Mouse (Mus musculus) neural tube, embryonic 14.5 days (tissue): Measurements from ENCODE around the gene Lrmda. TPM values are rescaled to one million over a fixed set of nuclear protein-coding genes. Genes with fewer than 3 reads are reported as not detected.

Experiments
- ATAC-seq: fragments of 200-750 bp; cut with Nextera tagmentation; 2 replicates; pipeline ENCODE4 v1.8.0; 2017; ENCODE audit warnings: low read depth, mild to moderate bottlenecking, moderate TSS enrichment, moderate library complexity
- H3K27ac ChIP-seq: fragments of 300-500 bp; sonication (generic); 2 replicates; pipeline ENCODE4 v1.5.1; 2014; ENCODE audit warnings: low read depth, mild to moderate bottlenecking, control low read depth, low read length, moderate library complexity, mixed read lengths
- H3K27me3 ChIP-seq: fragments of 300-500 bp; sonication (generic); 2 replicates; pipeline ENCODE4 v1.6.1; 2014; ENCODE audit warnings: low read length; ENCODE audit not compliant: control insufficient read depth, insufficient read depth
- H3K36me3 ChIP-seq: fragments of 300-500 bp; sonication (generic); 2 replicates; pipeline ENCODE4 v1.6.1; 2014; ENCODE audit warnings: low read length, mixed read lengths; ENCODE audit not compliant: control insufficient read depth, insufficient read depth
- H3K4me1 ChIP-seq: fragments of 300-500 bp; sonication (generic); 2 replicates; pipeline ENCODE4 v1.6.1; 2014; ENCODE audit warnings: low read length; ENCODE audit not compliant: control insufficient read depth, insufficient read depth
- H3K4me2 ChIP-seq: fragments of 300-500 bp; sonication (generic); 2 replicates; pipeline ENCODE4 v1.6.1; 2014; ENCODE audit warnings: mild to moderate bottlenecking, low read depth, low read length, control low read depth
- H3K4me3 ChIP-seq: fragments of 300-500 bp; sonication (generic); 2 replicates; pipeline ENCODE4 v1.5.1; 2014; ENCODE audit warnings: low read depth, low read length, control low read depth, mixed read lengths
- H3K9ac ChIP-seq: fragments of 300-500 bp; sonication (generic); replicated peaks from 2 replicates; pipeline ENCODE4 v1.6.1; 2014; ENCODE audit warnings: low read depth, mild to moderate bottlenecking, control low read depth, low read length, mixed read lengths
- H3K9me3 ChIP-seq: fragments of 300-500 bp; sonication (generic); 2 replicates; pipeline ENCODE4 v1.6.1; 2016; ENCODE audit warnings: low read length; ENCODE audit not compliant: control insufficient read depth
- WGBS: fragments of 180-500 bp; shearing (Covaris S2); extraction: QIAGEN DNeasy Blood & Tissue Kit; methylation state at CpG from one replicate; pipeline ENCODE4 v1.1.7; 2014; 5-methylcytosine and 5-hydroxymethylcytosine counted together
- polyA plus RNA-seq: library from polyadenylated mRNA; unstranded; fragments of >200 nt; fragmentation: Nextera tagmentation; extraction: Ambion mirVana; gene quantifications from 2 replicates; pipeline ENCODE4 v1.2.1, GENCODE M21; 2014

Lrmda gene
- polyA plus RNA-seq = 0.28 and 0.35 TPM in 2 replicates

GRCm38 (mm10) chr14:22019252-22019948, at the start of gene Lrmda:
TSS of gene Lrmda (plus strand) at chr14:22019712.
- Histone ChIP-seq H3K4me2 (peak within 1 kb of the TSS; percentile 47), H3K9ac (no peak within 1 kb of the TSS), H3K9me3 (no peaks in the 10 kb centered on the region), H3K36me3 (no peaks in the 10 kb centered on the region), H3K4me3 (peak within 1 kb of the TSS; percentile 8), H3K27me3 (no peaks in the 10 kb centered on the region), H3K27ac (no peak within 1 kb of the TSS), H3K4me1 (no peaks in the 10 kb centered on the region)
- 4% methylated on average over 33 of the region's 33 CpGs for WGBS
- peak; percentile 38; the same call in 1 of the 2 replicates for ATAC-seq

GRCm38 (mm10) chr14:21981462-21981861, 38.0 kb upstream of the Lrmda start:
- Histone ChIP-seq H3K4me1 (peaks cover 14% of the 10 kb centered on the region), H3K36me3 (no peaks in the 10 kb centered on the region), H3K27me3 (no peaks in the 10 kb centered on the region), H3K9ac (no peak overlapping the region), H3K9me3 (no peaks in the 10 kb centered on the region), H3K27ac (no peak overlapping the region; the same call in 1 of the 2 replicates), H3K4me3 (no peak overlapping the region; the same call in 1 of the 2 replicates), H3K4me2 (peak overlapping the region; percentile 82)
- ATAC-seq = peak; percentile 77
- WGBS = 0% methylated on average over 22 of the region's 22 CpGs

DNA sequence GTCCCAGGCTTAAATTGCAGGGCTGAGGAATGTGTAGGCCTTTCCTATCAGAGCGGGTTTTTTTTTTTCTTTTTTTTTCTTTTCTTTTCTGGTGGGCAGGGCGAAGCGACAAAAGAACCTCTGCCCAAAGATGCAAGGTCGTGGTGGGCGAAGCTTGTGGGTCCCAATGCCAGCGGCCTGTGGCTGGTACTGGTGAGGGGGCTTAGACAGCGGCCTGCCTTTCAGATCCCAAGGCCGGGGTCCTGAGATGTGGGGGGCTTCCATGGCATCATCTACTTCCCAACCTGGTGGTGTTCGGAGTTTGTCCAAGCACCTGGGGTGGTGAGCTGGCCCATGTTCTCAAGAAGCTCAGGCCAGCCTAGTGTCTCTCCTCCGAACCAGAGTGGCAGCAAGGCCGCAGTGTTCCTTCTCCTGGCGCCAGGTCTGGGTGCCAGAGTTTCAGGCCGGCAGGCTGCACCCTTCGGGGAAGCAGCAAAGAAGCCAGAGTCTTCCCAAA, 37.4 kb upstream of the Lrmda start:
- 10% methylated on average over 14 of the region's 14 CpGs for WGBS
- Histone ChIP-seq H3K36me3 (no peaks in the 10 kb centered on the region), H3K4me2 (peak overlapping the region; percentile 82), H3K9ac (peak overlapping the region; percentile 66), H3K27ac (peak overlapping the region; percentile 77), H3K9me3 (no peaks in the 10 kb centered on the region), H3K4me3 (peak overlapping the region; percentile 39), H3K4me1 (peaks cover 14% of the 10 kb centered on the region), H3K27me3 (no peaks in the 10 kb centered on the region)
- no peak for ATAC-seq

DNA sequence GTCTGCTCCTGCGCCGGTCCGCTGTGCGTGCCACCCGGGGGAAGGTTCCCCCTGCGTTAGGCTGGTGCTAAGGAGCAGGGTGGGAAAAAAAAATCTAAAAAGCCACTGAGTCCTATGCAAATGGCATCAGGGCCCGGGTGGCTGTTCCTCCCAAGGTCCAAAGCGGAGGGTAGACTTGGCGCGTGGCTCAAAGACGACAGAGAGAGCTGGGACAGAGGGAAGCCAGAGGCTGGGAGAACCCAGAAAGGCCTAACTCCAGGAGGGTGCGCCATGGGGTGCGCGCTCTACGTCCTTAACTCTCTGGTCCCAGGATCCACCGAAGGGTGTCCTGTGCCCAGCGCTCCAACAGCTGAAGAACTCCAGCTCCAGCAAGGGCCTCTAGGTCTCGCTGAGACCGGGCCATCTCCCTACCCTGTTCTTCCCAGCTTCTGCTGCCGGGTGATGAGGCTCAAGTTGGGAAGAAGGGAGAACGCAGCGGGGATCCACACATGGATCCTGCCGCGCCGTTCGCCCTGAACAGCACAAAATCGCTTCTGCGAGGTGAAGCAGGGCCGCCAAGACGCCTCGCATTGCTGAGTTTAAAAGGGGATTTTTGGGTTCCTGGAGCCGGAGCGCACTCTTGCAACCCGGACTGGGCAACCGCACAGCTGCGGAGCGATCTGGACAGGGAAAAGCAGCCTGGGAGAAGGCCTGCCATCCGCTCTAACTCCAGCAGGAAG, 36.8 kb upstream of the Lrmda start:
- 2% methylated on average over 38 of the region's 38 CpGs for WGBS
- Histone ChIP-seq H3K4me1 (peaks cover 14% of the 10 kb centered on the region), H3K4me2 (peak overlapping the region; percentile 82), H3K36me3 (no peaks in the 10 kb centered on the region), H3K27me3 (no peaks in the 10 kb centered on the region), H3K4me3 (peak overlapping the region; percentile 39), H3K9me3 (no peaks in the 10 kb centered on the region), H3K27ac (peak overlapping the region; percentile 77), H3K9ac (peak overlapping the region; percentile 66)
- ATAC-seq = no peak; the same call in 1 of the 2 replicates

GRCm38 (mm10) chr14:21983311-21983949, 36.1 kb upstream of the Lrmda start:
- Histone ChIP-seq H3K27ac (peak overlapping the region; percentile 77), H3K36me3 (no peaks in the 10 kb centered on the region), H3K9ac (peak overlapping the region; percentile 66), H3K4me2 (peak overlapping the region; percentile 82), H3K9me3 (no peaks in the 10 kb centered on the region), H3K4me1 (peaks cover 14% of the 10 kb centered on the region), H3K27me3 (no peaks in the 10 kb centered on the region), H3K4me3 (peak overlapping the region; percentile 39)
- no peak for ATAC-seq
- 1% methylated on average over 22 of the region's 22 CpGs for WGBS

- Histone ChIP-seq H3K9ac (peak overlapping the region; percentile 84), H3K4me3 (peak overlapping the region; percentile 84), H3K4me1 (peaks cover 14% of the 10 kb centered on the region), H3K4me2 (peak overlapping the region; percentile 82), H3K9me3 (no peaks in the 10 kb centered on the region), H3K27ac (peak overlapping the region; percentile 97), H3K36me3 (no peaks in the 10 kb centered on the region), H3K27me3 (no peaks in the 10 kb centered on the region)
- WGBS = 3% methylated on average over 18 of the region's 18 CpGs
- ATAC-seq = no peak
Observed at GRCm38 (mm10) chr14:21983950-21984730, 35.4 kb upstream of the Lrmda start.

DNA sequence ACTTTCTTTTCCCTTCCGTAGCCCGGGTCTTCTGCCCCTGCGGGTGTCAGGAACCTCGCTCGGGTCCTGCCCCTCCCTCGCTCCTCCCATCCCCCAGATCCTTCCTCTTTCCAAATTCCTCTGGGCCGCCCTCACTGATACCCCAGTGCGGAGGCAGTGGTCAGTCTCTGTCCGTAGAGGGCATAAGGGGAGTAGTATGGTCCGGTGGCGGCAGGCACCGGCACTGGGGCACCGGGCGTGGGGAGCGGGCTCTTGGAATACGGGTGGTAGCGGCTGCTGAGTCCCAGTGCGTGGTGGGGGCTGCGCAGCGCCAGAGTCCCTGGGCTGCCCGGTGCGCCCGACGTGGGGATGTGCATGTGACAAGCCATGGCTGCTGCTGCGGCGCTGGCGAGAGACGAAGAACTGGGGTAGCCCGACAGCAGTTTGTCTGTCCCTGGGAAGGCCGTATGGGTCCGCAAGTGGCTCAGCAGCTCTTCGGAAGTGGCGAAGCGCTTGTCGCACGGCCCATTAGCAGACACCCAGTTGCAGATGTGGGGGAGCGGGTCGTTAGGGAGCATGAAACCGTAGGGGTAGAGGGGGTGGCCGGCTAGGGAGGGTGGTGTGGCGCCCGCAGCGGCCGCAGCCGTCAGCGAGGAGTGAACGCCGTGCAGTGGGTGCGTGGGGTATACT, 34.6 kb upstream of the Lrmda start:
- no peaks in the 10 kb centered on the region for H3K36me3 ChIP-seq
- peak overlapping the region; percentile 81 for H3K4me2 ChIP-seq
- H3K27ac ChIP-seq = peak overlapping the region; percentile 97
- peak overlapping the region; percentile 84 for H3K4me3 ChIP-seq
- no peaks in the 10 kb centered on the region for H3K9me3 ChIP-seq
- H3K27me3 ChIP-seq = no peaks in the 10 kb centered on the region
- WGBS = under 1% methylated on average over 48 of the region's 49 CpGs
- H3K9ac ChIP-seq = peak overlapping the region; percentile 84
- ATAC-seq = no peak
- H3K4me1 ChIP-seq = peaks cover 14% of the 10 kb centered on the region

GRCm38 (mm10) chr14:21985426-21985931, 34.0 kb upstream of the Lrmda start:
- Histone ChIP-seq H3K27me3 (no peaks in the 10 kb centered on the region), H3K27ac (peak overlapping the region; percentile 97), H3K9me3 (no peaks in the 10 kb centered on the region), H3K4me3 (peak overlapping the region; percentile 84), H3K4me1 (peaks cover 14% of the 10 kb centered on the region), H3K4me2 (peak overlapping the region; percentile 81), H3K9ac (peak overlapping the region; percentile 84), H3K36me3 (no peaks in the 10 kb centered on the region)
- no peak for ATAC-seq
- WGBS = under 1% methylated on average over 37 of the region's 37 CpGs
